Mouse (Mus musculus) small intestine, adult 10 weeks (tissue): ENCODE measurements around the gene Kpnb1. TPM values are rescaled to one million over a fixed set of nuclear protein-coding genes. Genes with fewer than 3 reads are reported as not detected.

Experiments
- polyA plus RNA-seq: library from polyadenylated mRNA; stranded (reverse); fragments of 350-450 nt; fragmentation: Illumina TruSeq; extraction: RNeasy Lipid Tissue Mini Kit (QIAGEN cat#74804); gene quantifications from one replicate; pipeline ENCODE4 v1.2.3, GENCODE M21; 2014; ENCODE audit warnings: low replicate concordance

Kpnb1 gene
- 82.0 TPM for polyA plus RNA-seq

DNA sequence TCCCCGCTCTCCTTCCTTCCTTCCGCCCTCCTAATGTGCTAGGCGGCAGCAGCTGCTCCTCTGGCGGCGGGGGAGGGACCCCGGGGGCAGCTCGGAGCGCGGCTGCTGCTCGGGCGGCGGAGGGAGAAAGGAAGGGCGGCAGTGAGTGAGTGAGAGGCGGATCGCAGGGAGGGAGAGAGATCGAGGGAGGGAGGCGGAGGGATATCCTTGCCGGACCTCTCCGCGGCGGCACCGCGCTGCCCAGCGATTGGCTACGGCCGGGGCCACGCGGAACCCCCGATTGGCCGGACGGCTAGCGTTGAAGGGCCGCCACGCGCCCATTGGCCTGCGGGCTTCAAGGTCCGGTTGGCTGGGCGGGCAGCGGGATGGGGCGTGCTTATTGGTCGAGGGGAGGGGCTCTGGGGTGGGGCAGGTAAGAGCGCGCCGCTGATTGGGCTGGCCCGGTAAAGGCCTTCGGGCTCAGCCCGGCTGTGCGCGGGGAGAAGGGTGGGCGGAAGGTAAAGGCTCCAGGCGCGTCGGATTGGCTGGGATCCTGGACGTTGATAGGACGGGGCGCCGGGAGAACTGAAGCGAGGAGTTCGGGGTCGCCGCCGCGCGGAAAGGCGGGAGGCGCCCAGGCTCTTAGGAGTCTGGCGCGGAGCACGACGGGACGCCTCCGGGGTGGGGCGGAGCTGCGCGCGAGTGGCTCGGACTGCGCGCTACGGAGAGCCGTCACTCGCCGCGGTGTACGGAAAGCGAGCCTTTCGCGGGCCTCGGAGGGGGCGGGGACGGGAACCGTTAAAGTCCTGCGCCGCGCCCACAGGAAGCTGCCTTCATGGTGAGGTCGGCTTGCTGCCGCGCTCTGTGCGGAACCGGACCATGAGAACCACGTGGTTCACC lies at the start of gene Kpnb1:
Gene Kpnb1, minus strand, starts transcription at position 118 of the 879 bp plus-strand sequence.

DNA sequence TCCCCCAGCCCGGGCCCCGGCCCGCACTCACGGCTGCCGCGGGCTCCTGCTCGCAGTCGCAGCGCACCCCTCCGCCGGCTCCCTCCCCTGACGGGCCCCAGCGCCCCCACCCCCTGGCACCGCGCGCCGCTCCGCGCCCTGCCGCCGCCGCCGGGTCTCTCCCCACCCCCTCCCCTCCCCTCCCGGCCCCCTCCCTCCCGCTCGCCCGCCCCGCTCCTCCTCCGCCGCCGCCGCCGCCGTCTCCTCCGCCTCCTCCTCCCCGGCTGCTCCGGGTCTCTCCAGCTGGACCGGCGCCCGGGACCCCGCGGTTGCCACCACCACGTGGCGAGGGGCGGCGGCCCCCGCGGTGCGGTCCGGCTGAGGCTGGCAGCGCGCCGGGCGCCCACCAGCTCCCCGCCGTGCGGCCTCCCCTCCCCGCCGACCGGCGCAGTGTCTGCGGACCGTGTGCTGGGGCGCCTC lies 36.3 kb downstream of the Kpnb1 start, which contains the start of gene Tbkbp1:
Gene Tbkbp1, minus strand, starts transcription at position 153 of the 459 bp plus-strand sequence.

DNA sequence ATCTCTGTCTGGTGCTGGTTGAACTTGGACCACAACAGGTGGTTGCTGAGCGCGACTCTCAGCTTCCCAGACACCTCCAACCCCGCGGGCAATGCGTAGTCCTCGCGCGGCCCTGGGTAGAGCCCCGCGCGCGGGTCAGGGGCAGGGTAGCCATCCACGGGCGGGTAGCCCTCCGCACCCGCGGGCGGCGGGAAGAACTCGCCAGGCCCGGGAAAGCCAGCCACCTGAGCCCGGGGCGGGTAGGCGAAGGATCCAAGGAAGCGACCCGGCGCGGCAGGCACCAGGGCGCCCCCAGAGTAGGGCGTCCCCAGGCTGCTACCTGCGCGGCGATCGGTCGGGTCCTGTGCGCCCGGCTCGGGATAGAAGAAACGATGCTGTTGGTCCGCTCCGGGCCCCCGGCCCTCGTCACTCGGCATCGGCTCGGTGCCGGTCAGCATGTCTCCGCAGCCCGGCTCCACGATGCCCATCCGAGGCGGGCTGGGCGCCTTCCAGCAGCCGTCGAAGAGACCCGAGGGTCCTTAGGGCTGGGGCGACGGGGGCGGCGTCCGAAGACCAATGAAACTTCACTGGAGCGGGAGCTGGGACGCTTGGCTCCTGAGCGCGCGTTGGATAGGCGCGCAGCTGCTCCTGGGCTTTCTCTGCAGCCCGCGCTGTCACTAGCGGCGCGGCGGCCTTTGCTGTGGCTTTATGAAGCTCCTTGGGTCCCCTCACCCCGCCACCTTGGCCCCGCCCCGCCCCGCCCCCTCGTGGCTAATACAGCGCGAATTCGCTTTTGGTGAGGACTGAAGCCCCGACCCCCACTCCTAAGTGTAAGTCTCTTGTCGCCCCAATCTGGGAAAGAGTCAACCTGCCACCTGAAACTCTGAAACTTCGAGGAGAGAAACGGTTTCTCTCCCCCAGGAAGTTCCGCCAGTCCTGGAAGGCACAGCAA lies 72.7 kb downstream of the Kpnb1 start, which contains the start of gene Tbx21:
Gene Tbx21, minus strand, starts transcription at position 661 of the 931 bp plus-strand sequence.

Other genes with a start within 250 kb of the Kpnb1 start
- gene Pnpo, start 243.9 kb downstream of the Kpnb1 start, polyA plus RNA-seq = 9.4 TPM
- 3.3 TPM for gene Sp2, start 204.9 kb downstream of the Kpnb1 start, polyA plus RNA-seq
- gene Sp6, start 174.5 kb downstream of the Kpnb1 start, polyA plus RNA-seq = 0.19 TPM
- gene Scrn2, start 157.9 kb downstream of the Kpnb1 start, polyA plus RNA-seq = not detected
- not detected for gene Lrrc46, start 146.5 kb downstream of the Kpnb1 start, polyA plus RNA-seq
- 5.5 TPM for gene Mrpl10, start 146.3 kb downstream of the Kpnb1 start, polyA plus RNA-seq
- gene Osbpl7, start 137.3 kb downstream of the Kpnb1 start, polyA plus RNA-seq = 0.33 TPM
- gene Tbx21, start 72.5 kb downstream of the Kpnb1 start, polyA plus RNA-seq = not detected
- gene Tbkbp1, start 36.4 kb downstream of the Kpnb1 start, polyA plus RNA-seq = not detected
- gene Npepps, start 92.8 kb upstream of the Kpnb1 start, polyA plus RNA-seq = 143 TPM
- 22.3 TPM for gene Mrpl45, start 127.8 kb upstream of the Kpnb1 start, polyA plus RNA-seq
- gene Gpr179, start 164.2 kb upstream of the Kpnb1 start, polyA plus RNA-seq = not detected
- 4.2 TPM for gene Socs7, start 174.7 kb upstream of the Kpnb1 start, polyA plus RNA-seq
- 1.4 TPM for gene Arhgap23, start 227.7 kb upstream of the Kpnb1 start, polyA plus RNA-seq